Mouse (Mus musculus) left cerebral cortex, postnatal 10 days (tissue): ENCODE data around the gene Gm7073. TPM values are rescaled to one million over a fixed set of nuclear protein-coding genes. Genes with fewer than 3 reads are reported as not detected.

ENCODE experiments used
- DNase-seq, 2 experiments: peaks; one replicate each; pipeline ENCODE4 v3.0.0; 2021 to 2022; ENCODE audit warnings: low spot score in 2 of 2, mixed read lengths in 1 of 2; ENCODE audit errors: extremely low spot score in 1 of 2
- intact Hi-C: fragments of 180-260 bp; cut with DNase I; formaldehyde crosslinking; loops from one replicate; pipeline ENCODE4 v1.15.1; 2025
- microRNA-seq: library from miRNA; unstranded; fragments of <30 nt; microRNA quantifications from one replicate; pipeline ENCODE4 v1.2.0, GENCODE M21; 2022
- total RNA-seq, 2 experiments: library from RNA; stranded (reverse); gene quantifications; 2 replicates each; pipeline ENCODE4 v1.2.3; 2021

Gene Gm7073
- total RNA-seq, 2 experiments from 2014 or later: not detected

GRCm38 (mm10) chrX:60403062-60403763, 135.8 kb downstream of the Gm7073 start:
- intact Hi-C loops: loop anchor here (5.0 to 10.0 kb wide), 3 partner anchors 378 to 1221 kb away; partner anchors contain the start of gene Fgf13
- DNase-seq: peak in 1 of 2 experiments; percentile 50

- intact Hi-C loops: loop anchor here (10.0 kb wide), 1 partner anchor 139 kb away; no protein-coding TSS in a partner anchor
- no peak for DNase-seq
These were observed 144.8 kb downstream of the Gm7073 start for GRCm38 (mm10) chrX:60394292-60394691.

- intact Hi-C loops: no loop called here
- DNase-seq: no peak
These were observed 152.2 kb downstream of the Gm7073 start for GRCm38 (mm10) chrX:60386852-60387251.

Small RNA genes within 50 kb of the gene (microRNA-seq; reads per million reads assigned to microRNA genes)
- gene Mir505: 367 reads per million, percentile 67 among the genes with 10 or more reads in this experiment

Other genes with a start within 250 kb of the Gm7073 start
- 10 to 100 TPM; 11.9 to 12.1 TPM for gene Atp11c, start 53.4 kb upstream of the Gm7073 start, total RNA-seq